Mouse (Mus musculus): Measurements from ENCODE around the gene Sfta2. TPM values are rescaled to one million over a fixed set of nuclear protein-coding genes. Genes with fewer than 3 reads are reported as not detected.

The Sfta2 gene
- polyA plus RNA-seq, 1 experiment = 1.3 TPM

- DNase-seq = no peak
- H3K4me3 ChIP-seq (ENCODE audit: insufficient read depth, low read depth, low read length) = no peak overlapping the region
- H3K4me1 ChIP-seq (ENCODE audit: control insufficient read depth, insufficient read depth, low read length) = no peaks in the 10 kb centered on the region
- H3K27ac ChIP-seq (ENCODE audit: insufficient read depth, low read depth, low read length) = no peak overlapping the region
- WGBS = 98% methylated on average over 1 of the region's 1 CpGs
- no peaks in the 10 kb centered on the region for H3K27me3 ChIP-seq (replicated peaks; ENCODE audit: control insufficient read depth, insufficient read depth, low read length)
- H3K36me3 ChIP-seq (ENCODE audit: control insufficient read depth, insufficient read depth, low read length) = no peaks in the 10 kb centered on the region
- peak; percentile 51 for TF ChIP-seq CTCF (conservative IDR thresholded peaks at IDR 0.05; ENCODE audit: insufficient read depth, insufficient read length, low read depth, low read length)
- TF ChIP-seq POLR2A (IDR thresholded peaks at IDR 0.05; ENCODE audit: low read depth, low read length) = no peak
Measured at GRCm38 (mm10) chr17:35582900-35583299, 18.4 kb upstream of the Sfta2 start.

- no peak overlapping the region for H3K27ac ChIP-seq (ENCODE audit: insufficient read depth, low read depth, low read length)
- DNase-seq = peak; percentile 76
- H3K36me3 ChIP-seq (ENCODE audit: control insufficient read depth, insufficient read depth, low read length) = no peaks in the 10 kb centered on the region
- 13% methylated on average over 16 of the region's 16 CpGs for WGBS
- no peak overlapping the region for H3K4me3 ChIP-seq (ENCODE audit: insufficient read depth, low read depth, low read length)
- TF ChIP-seq CTCF (conservative IDR thresholded peaks at IDR 0.05; ENCODE audit: insufficient read depth, insufficient read length, low read depth, low read length) (peak; percentile 95), POLR2A (IDR thresholded peaks at IDR 0.05; ENCODE audit: low read depth, low read length) (no peak)
- H3K27me3 ChIP-seq (replicated peaks; ENCODE audit: control insufficient read depth, insufficient read depth, low read length) = no peaks in the 10 kb centered on the region
- no peaks in the 10 kb centered on the region for H3K4me1 ChIP-seq (ENCODE audit: control insufficient read depth, insufficient read depth, low read length)
Measured at GRCm38 (mm10) chr17:35584330-35584937, 16.9 kb upstream of the Sfta2 start.

- H3K27me3 ChIP-seq (replicated peaks; ENCODE audit: control insufficient read depth, insufficient read depth, low read length) = no peaks in the 10 kb centered on the region
- 87% methylated on average over 1 of the region's 1 CpGs for WGBS
- H3K4me1 ChIP-seq (ENCODE audit: control insufficient read depth, insufficient read depth, low read length) = no peaks in the 10 kb centered on the region
- no peaks in the 10 kb centered on the region for H3K36me3 ChIP-seq (ENCODE audit: control insufficient read depth, insufficient read depth, low read length)
- TF ChIP-seq POLR2A (IDR thresholded peaks at IDR 0.05; ENCODE audit: low read depth, low read length) (no peak), CTCF (conservative IDR thresholded peaks at IDR 0.05; ENCODE audit: insufficient read depth, insufficient read length, low read depth, low read length) (no peak)
- no peak for DNase-seq
- no peak overlapping the region for H3K4me3 ChIP-seq (ENCODE audit: insufficient read depth, low read depth, low read length)
- H3K27ac ChIP-seq (ENCODE audit: insufficient read depth, low read depth, low read length) = no peak overlapping the region
Measured at GRCm38 (mm10) chr17:35587291-35587690, 14.1 kb upstream of the Sfta2 start.

- Histone ChIP-seq H3K27me3 (replicated peaks; ENCODE audit: control insufficient read depth, insufficient read depth, low read length) (no peaks in the 10 kb centered on the region), H3K4me3 (ENCODE audit: insufficient read depth, low read depth, low read length) (no peak overlapping the region), H3K4me1 (ENCODE audit: control insufficient read depth, insufficient read depth, low read length) (no peaks in the 10 kb centered on the region), H3K27ac (ENCODE audit: insufficient read depth, low read depth, low read length) (no peak overlapping the region), H3K36me3 (ENCODE audit: control insufficient read depth, insufficient read depth, low read length) (no peaks in the 10 kb centered on the region)
- no peak for DNase-seq
- 52% methylated on average over 4 of the region's 4 CpGs for WGBS
- TF ChIP-seq POLR2A (IDR thresholded peaks at IDR 0.05; ENCODE audit: low read depth, low read length) (no peak), CTCF (conservative IDR thresholded peaks at IDR 0.05; ENCODE audit: insufficient read depth, insufficient read length, low read depth, low read length) (no peak)
Measured at GRCm38 (mm10) chr17:35588387-35588786, 13.0 kb upstream of the Sfta2 start.

- peak; percentile 71 for DNase-seq
- Histone ChIP-seq H3K4me1 (ENCODE audit: control insufficient read depth, insufficient read depth, low read length) (no peaks in the 10 kb centered on the region), H3K27me3 (replicated peaks; ENCODE audit: control insufficient read depth, insufficient read depth, low read length) (no peaks in the 10 kb centered on the region), H3K36me3 (ENCODE audit: control insufficient read depth, insufficient read depth, low read length) (no peaks in the 10 kb centered on the region), H3K27ac (ENCODE audit: insufficient read depth, low read depth, low read length) (no peak overlapping the region), H3K4me3 (ENCODE audit: insufficient read depth, low read depth, low read length) (no peak overlapping the region)
- 18% methylated on average over 21 of the region's 21 CpGs for WGBS
- TF ChIP-seq POLR2A (IDR thresholded peaks at IDR 0.05; ENCODE audit: low read depth, low read length) (no peak), CTCF (conservative IDR thresholded peaks at IDR 0.05; ENCODE audit: insufficient read depth, insufficient read length, low read depth, low read length) (peak; percentile 77)
Measured at GRCm38 (mm10) chr17:35590410-35591218, 10.7 kb upstream of the Sfta2 start.

GRCm38 (mm10) chr17:35591219-35591578 is 10.2 kb upstream of the Sfta2 start:
- no peaks in the 10 kb centered on the region for H3K27me3 ChIP-seq (replicated peaks; ENCODE audit: control insufficient read depth, insufficient read depth, low read length)
- 74% methylated on average over 7 of the region's 7 CpGs for WGBS
- no peak for TF ChIP-seq CTCF (conservative IDR thresholded peaks at IDR 0.05; ENCODE audit: insufficient read depth, insufficient read length, low read depth, low read length)
- no peak for TF ChIP-seq POLR2A (IDR thresholded peaks at IDR 0.05; ENCODE audit: low read depth, low read length)

GRCm38 (mm10) chr17:35591731-35592130 is 9.6 kb upstream of the Sfta2 start:
- WGBS = 81% methylated on average over 15 of the region's 15 CpGs
- DNase-seq = no peak

More at GRCm38 (mm10) chr17:35591219-35591578, 10.2 kb upstream of the Sfta2 start:
- H3K36me3 ChIP-seq (ENCODE audit: control insufficient read depth, insufficient read depth, low read length) = no peaks in the 10 kb centered on the region
- H3K27ac ChIP-seq (ENCODE audit: insufficient read depth, low read depth, low read length) = no peak overlapping the region
- no peaks in the 10 kb centered on the region for H3K4me1 ChIP-seq (ENCODE audit: control insufficient read depth, insufficient read depth, low read length)
- no peak overlapping the region for H3K4me3 ChIP-seq (ENCODE audit: insufficient read depth, low read depth, low read length)
- no peak for DNase-seq

More at GRCm38 (mm10) chr17:35591731-35592130, 9.6 kb upstream of the Sfta2 start:
- TF ChIP-seq POLR2A (IDR thresholded peaks at IDR 0.05; ENCODE audit: low read depth, low read length) = no peak
- TF ChIP-seq CTCF (conservative IDR thresholded peaks at IDR 0.05; ENCODE audit: insufficient read depth, insufficient read length, low read depth, low read length) = no peak
- H3K27me3 ChIP-seq (replicated peaks; ENCODE audit: control insufficient read depth, insufficient read depth, low read length) = no peaks in the 10 kb centered on the region
- H3K4me1 ChIP-seq (ENCODE audit: control insufficient read depth, insufficient read depth, low read length) = no peaks in the 10 kb centered on the region
- no peaks in the 10 kb centered on the region for H3K36me3 ChIP-seq (ENCODE audit: control insufficient read depth, insufficient read depth, low read length)
- H3K27ac ChIP-seq (ENCODE audit: insufficient read depth, low read depth, low read length) = no peak overlapping the region
- no peak overlapping the region for H3K4me3 ChIP-seq (ENCODE audit: insufficient read depth, low read depth, low read length)

All from kidney, adult 2 months (tissue).